Mouse (Mus musculus) heart, embryonic 12.5 days (tissue): ENCODE results near the gene Nras. TPM values are rescaled to one million over a fixed set of nuclear protein-coding genes. Genes with fewer than 3 reads are reported as not detected.

Source experiments
- ATAC-seq: fragments of 200-750 bp; cut with Nextera tagmentation; 2 replicates; pipeline ENCODE4 v1.8.0; 2017; ENCODE audit warnings: moderate TSS enrichment, moderate library complexity; ENCODE audit not compliant: insufficient number of reproducible peaks, low FRiP score
- H3K27ac ChIP-seq: fragments of 300-500 bp; sonication (generic); 2 replicates; pipeline ENCODE4 v1.5.1; 2016; ENCODE audit warnings: mild to moderate bottlenecking, moderate library complexity; ENCODE audit not compliant: poor library complexity, severe bottlenecking
- H3K27me3 ChIP-seq: fragments of 300-500 bp; sonication (generic); replicated peaks from 2 replicates; pipeline ENCODE4 v1.6.1; 2016; ENCODE audit warnings: mild to moderate bottlenecking, moderate library complexity
- H3K36me3 ChIP-seq: fragments of 300-500 bp; sonication (generic); 2 replicates; pipeline ENCODE4 v1.6.1; 2016; ENCODE audit warnings: mild to moderate bottlenecking, moderate library complexity
- H3K4me1 ChIP-seq: fragments of 300-500 bp; sonication (generic); replicated peaks from 2 replicates; pipeline ENCODE4 v1.6.1; 2016; ENCODE audit warnings: mild to moderate bottlenecking
- H3K4me2 ChIP-seq: fragments of 300-500 bp; sonication (generic); 2 replicates; pipeline ENCODE4 v1.6.1; 2016; ENCODE audit warnings: mild to moderate bottlenecking, moderate library complexity
- H3K4me3 ChIP-seq: fragments of 300-500 bp; sonication (generic); 2 replicates; pipeline ENCODE4 v1.5.1; 2016; ENCODE audit warnings: mild to moderate bottlenecking
- H3K9ac ChIP-seq: fragments of 300-500 bp; sonication (generic); 2 replicates; pipeline ENCODE4 v1.6.1; 2016; ENCODE audit warnings: mild to moderate bottlenecking, moderate library complexity
- H3K9me3 ChIP-seq: fragments of 300-500 bp; sonication (generic); replicated peaks from 2 replicates; pipeline ENCODE4 v1.6.1; 2016; ENCODE audit warnings: mild to moderate bottlenecking, moderate library complexity
- WGBS: fragments of 180-500 bp; shearing (Covaris S2); methylation state at CpG from one replicate; pipeline ENCODE4 v1.1.7; 2016; 5-methylcytosine and 5-hydroxymethylcytosine counted together
- polyA plus RNA-seq: library from polyadenylated mRNA; unstranded; fragments of >200 nt; fragmentation: Nextera tagmentation; extraction: Ambion mirVana; gene quantifications from 2 replicates; pipeline ENCODE4 v1.2.1, GENCODE M21; 2016

The Nras gene
- polyA plus RNA-seq = 93.4 and 93.7 TPM in 2 replicates

DNA sequence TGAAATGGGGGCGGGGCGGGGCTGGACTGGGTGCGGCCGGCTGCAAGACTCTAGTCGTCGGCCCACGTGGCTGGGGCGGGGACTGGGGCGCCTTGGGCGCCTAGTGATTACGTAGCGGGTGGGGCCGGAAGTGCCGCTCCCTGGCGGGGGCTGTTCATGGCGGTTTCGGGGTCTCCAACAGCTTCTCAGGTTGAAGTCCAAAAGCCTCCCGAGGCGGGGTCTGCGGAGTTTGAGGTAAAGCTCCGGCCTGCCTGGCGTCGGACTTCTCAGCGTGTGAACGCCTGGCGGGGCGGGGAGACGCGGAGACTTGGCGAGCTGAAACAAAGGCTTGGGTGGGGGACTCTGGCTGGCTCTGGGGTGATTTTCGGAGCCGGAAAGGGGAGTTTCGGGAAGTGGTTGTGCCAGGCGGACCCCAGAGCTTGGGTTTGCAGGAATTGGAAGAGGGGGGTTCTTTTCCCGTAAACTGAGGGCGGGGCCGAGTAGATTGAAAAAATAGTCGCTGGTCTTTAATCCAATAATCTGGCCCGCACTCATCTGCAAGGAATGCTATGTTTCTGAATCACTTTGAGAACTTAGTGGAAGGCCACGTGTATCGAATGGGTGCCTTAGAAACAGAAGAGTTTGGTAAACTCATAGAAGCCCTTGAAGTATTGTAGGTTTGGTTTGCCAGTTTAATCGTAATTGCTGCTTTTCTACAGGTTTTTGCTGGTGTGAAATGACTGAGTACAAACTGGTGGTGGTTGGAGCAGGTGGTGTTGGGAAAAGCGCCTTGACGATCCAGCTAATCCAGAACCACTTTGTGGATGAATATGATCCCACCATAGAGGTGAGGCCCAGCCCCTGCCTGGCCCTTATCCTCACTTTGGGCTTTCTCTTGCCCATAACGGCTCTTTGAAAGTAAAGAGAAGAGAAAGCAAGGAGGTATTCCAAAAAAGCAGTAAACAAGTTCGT is at the start of gene Nras:
Gene Nras (plus strand): TSS at position 79 of the 951 bp plus-strand sequence.
- Histone ChIP-seq H3K4me3 (peak within 1 kb of the TSS; percentile 81), H3K27ac (peak within 1 kb of the TSS; percentile 94), H3K4me1 (0 out of 2 replicates have a peak, but pooled peaks cover 5% of the 10 kb centered on the region), H3K9ac (peak within 1 kb of the TSS; percentile 88), H3K9me3 (no peaks in the 10 kb centered on the region), H3K27me3 (no peaks in the 10 kb centered on the region), H3K4me2 (peak within 1 kb of the TSS; percentile 86), H3K36me3 (peaks cover 61% of the 10 kb centered on the region)
- peak; percentile 98 for ATAC-seq
- 2% methylated on average over 46 of the region's 46 CpGs for WGBS

DNA sequence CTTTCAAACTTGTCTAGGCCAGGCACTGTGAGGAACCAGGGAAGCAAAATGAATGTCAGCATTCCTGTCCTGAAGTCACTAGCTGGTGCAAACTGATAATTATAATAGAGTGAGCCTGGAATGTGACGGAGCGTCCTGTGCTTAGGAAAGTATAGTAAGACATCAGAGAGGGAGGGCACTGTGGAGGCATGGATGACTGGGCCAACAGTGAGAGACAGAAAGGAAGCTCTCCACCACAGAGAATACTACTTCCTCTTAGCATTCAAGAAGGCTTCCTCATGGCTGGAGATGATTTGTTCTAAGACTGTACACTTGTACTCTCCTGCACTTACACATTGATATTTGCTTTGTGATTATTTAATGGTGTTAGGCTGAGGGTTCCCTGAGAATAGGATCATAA is 40.7 kb upstream of the Nras start:
- Histone ChIP-seq H3K27ac (no peak overlapping the region), H3K4me1 (peaks cover 15% of the 10 kb centered on the region), H3K9ac (no peak overlapping the region), H3K4me2 (no peak overlapping the region), H3K36me3 (no peaks in the 10 kb centered on the region), H3K27me3 (no peaks in the 10 kb centered on the region), H3K4me3 (no peak overlapping the region), H3K9me3 (no peaks in the 10 kb centered on the region)
- no peak for ATAC-seq
- 36% methylated on average over 2 of the region's 2 CpGs for WGBS

GRCm38 (mm10) chr3:103019462-103019861 is 38.6 kb upstream of the Nras start:
- no peak for ATAC-seq
- WGBS = 73% methylated on average over 2 of the region's 2 CpGs
- Histone ChIP-seq H3K27ac (peak overlapping the region; percentile 90; the same call in 1 of the 2 replicates), H3K36me3 (no peaks in the 10 kb centered on the region), H3K27me3 (no peaks in the 10 kb centered on the region), H3K4me1 (peaks cover 18% of the 10 kb centered on the region), H3K9ac (no peak overlapping the region), H3K4me3 (no peak overlapping the region), H3K9me3 (no peaks in the 10 kb centered on the region), H3K4me2 (no peak overlapping the region; the same call in 1 of the 2 replicates)

GRCm38 (mm10) chr3:103020249-103020942 is 37.7 kb upstream of the Nras start, which contains the start of gene Csde1:
Gene Csde1, plus strand, starts transcription at chr3:103020426.
- peak within 1 kb of the TSS; percentile 86 for H3K4me3 ChIP-seq
- peak within 1 kb of the TSS; percentile 77 for H3K4me2 ChIP-seq
- under 1% methylated on average over 55 of the region's 55 CpGs for WGBS
- peak within 1 kb of the TSS; percentile 97 for H3K9ac ChIP-seq
- no peaks in the 10 kb centered on the region for H3K9me3 ChIP-seq
- ATAC-seq = peak; percentile 94
- no peaks in the 10 kb centered on the region for H3K27me3 ChIP-seq
- peak within 1 kb of the TSS; percentile 90 for H3K27ac ChIP-seq
- peaks cover 18% of the 10 kb centered on the region for H3K4me1 ChIP-seq
- H3K36me3 ChIP-seq = no peaks in the 10 kb centered on the region

DNA sequence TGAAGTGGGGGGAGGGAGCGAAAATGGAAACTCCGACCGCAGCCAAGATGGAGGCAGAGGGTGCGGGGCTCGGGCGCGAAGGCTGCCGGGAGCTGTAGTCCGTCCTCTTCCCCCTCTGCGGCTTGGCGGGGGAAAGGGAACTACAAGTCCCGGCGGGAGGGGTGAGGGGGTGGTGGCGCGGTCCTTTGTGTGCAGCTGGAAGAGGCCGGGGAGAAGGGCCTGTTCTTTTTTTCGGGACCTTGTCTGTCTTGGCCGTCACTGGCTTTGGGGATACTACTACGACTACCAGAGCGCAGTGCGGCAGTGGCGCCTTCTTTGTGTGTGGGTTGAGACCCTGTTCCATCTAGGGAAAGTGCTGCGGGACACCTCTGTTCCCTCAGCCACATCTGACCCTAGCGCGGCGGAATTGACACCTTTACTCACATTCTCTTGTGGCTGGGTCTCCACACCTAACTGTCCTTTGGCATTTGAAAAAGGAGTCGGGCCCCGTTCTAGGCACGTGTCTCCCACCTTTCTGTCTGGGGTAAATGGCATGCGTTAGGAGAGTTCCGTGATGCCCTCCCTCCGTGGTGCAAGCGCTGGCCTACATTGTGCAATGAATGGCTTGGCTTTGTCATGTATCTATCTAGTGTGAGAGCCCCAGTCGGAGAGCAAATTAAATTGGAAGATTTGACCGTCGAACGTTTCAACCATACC is 37.0 kb upstream of the Nras start:
- H3K4me3 ChIP-seq = peak overlapping the region; percentile 86
- no peaks in the 10 kb centered on the region for H3K36me3 ChIP-seq
- H3K4me2 ChIP-seq = peak overlapping the region; percentile 77
- H3K27ac ChIP-seq = peak overlapping the region; percentile 90
- H3K9ac ChIP-seq = peak overlapping the region; percentile 97
- H3K9me3 ChIP-seq = no peaks in the 10 kb centered on the region
- WGBS = under 1% methylated on average over 33 of the region's 37 CpGs
- no peaks in the 10 kb centered on the region for H3K27me3 ChIP-seq
- H3K4me1 ChIP-seq = peaks cover 16% of the 10 kb centered on the region
- ATAC-seq = peak; percentile 94

DNA sequence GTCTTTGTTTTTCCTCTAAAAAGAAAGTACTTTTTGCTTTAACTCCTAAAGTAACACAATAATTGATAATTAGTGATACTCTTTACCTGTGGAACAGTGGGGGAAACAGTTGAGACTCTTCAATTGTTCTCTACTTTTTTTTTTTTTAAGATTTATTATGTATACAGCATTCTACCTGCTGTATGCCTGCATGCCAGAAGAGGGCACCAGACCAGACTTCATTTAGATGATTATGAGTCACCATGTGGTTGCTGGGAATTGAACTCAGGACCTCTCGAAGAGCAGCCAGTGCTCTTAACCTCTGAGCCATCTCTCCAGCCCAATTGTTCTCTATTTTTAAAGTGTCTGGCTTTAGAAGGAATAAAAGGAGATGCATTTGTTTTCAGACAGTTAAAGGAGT is 31.9 kb upstream of the Nras start:
- Histone ChIP-seq H3K36me3 (peaks cover 33% of the 10 kb centered on the region), H3K4me1 (peaks cover 12% of the 10 kb centered on the region), H3K4me3 (no peak overlapping the region), H3K4me2 (no peak overlapping the region), H3K9ac (no peak overlapping the region), H3K27ac (no peak overlapping the region), H3K27me3 (no peaks in the 10 kb centered on the region), H3K9me3 (no peaks in the 10 kb centered on the region)
- WGBS = 81% methylated on average over 1 of the region's 1 CpGs
- no peak for ATAC-seq

DNA sequence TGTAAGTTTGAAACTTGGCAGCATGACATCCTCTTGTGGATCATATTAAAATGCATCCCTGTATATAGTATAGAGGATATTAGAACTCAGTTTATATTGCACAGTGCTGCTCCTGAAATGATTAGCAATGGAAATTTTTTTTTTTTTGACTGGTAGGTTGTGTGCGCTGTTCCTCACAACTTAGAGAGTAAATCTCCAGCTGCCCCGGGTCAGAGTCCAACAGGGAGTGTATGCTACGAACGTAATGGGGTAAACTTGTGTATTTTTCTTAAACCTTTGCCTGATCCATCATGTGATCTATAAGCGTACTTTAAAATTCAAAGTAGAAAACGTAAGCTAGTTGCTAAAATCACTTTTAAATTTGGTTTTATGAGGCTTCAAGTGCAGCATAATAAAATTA is 17.8 kb upstream of the Nras start:
- no peaks in the 10 kb centered on the region for H3K9me3 ChIP-seq
- WGBS = 95% methylated on average over 6 of the region's 6 CpGs
- H3K27ac ChIP-seq = no peak overlapping the region
- H3K9ac ChIP-seq = no peak overlapping the region
- no peak for ATAC-seq
- H3K4me1 ChIP-seq = no peaks in the 10 kb centered on the region
- H3K27me3 ChIP-seq = no peaks in the 10 kb centered on the region
- H3K4me3 ChIP-seq = no peak overlapping the region
- peaks cover 46% of the 10 kb centered on the region for H3K36me3 ChIP-seq
- H3K4me2 ChIP-seq = no peak overlapping the region

DNA sequence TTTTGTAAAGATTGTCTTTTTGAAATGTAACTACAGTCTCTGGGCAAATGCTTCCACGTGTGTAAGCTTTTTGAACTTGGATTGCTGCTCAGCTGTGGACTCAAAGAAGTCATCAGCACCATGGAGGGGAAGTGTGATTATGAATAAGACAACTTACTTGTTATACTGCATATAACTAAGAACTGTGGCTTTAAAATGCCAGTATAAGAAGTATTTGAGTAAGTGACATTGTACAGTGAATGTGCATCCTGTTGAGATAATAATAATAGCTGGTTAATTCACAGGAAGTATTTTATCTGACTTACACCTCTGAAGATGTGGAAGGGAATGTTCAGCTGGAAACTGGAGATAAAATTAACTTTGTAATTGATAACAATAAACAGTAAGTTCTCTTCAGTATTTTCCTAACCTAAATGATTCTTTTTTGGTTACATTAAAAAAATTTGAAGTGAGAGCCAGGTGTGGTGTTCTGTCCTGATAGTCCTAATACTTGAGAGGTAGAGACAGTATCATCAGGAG is 17.2 kb upstream of the Nras start:
- Histone ChIP-seq H3K4me2 (no peak overlapping the region), H3K27me3 (no peaks in the 10 kb centered on the region), H3K27ac (no peak overlapping the region), H3K9ac (no peak overlapping the region), H3K4me1 (no peaks in the 10 kb centered on the region), H3K4me3 (no peak overlapping the region), H3K36me3 (peaks cover 51% of the 10 kb centered on the region), H3K9me3 (no peaks in the 10 kb centered on the region)
- WGBS = 77% methylated on average over 1 of the region's 1 CpGs
- no peak for ATAC-seq

DNA sequence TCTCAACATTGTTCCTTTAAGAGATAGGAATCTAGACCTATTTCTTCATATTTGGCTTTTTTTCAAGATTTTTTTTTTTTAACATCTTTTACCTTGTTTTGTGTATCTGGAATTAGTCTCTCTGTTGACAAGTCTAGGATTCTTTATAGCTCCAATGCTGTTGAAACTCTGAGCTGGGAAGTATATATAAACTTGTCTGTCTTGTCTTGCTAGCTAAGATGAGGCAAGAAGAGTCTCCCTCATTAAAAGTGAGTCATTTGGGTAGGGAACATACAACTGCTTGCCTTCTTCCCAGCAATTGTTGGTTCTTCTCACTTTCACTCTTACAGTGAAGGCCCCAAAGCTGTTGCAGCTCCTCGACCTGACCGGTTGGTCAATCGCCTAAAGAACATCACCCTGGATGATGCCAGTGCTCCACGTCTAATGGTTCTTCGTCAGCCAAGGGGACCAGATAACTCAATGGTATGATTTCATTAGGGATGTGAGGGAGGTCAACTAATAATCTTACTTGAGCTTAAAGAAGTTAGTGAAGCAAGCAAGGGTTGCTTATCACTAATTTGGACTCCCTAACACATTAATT is 2.0 kb upstream of the Nras start:
- peaks cover 56% of the 10 kb centered on the region for H3K36me3 ChIP-seq
- ATAC-seq = no peak

DNA sequence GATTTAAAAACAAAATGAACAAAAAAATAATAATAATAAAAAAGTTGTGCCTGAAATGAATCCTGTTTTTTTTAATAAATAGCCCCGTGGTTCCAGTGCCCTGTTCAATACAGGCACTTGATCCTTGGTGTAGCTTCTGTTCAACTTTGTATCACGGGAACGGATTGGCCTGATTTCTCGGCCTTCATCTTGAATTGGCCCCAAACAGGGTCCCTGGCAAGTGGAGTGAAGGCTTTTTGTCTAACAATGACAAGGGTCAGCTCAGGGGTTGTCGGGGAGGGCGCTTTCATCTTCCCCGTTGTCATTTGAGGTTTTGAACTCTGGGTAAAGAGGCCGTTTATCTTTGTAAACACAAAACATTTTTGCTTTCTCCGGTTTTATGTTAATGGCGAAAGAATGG is 333 bp upstream of the Nras start:
- Histone ChIP-seq H3K27me3 (no peaks in the 10 kb centered on the region), H3K9ac (peak overlapping the region; percentile 54), H3K4me1 (0 out of 2 replicates have a peak, but pooled peaks cover 5% of the 10 kb centered on the region), H3K27ac (peak overlapping the region; percentile 36; the same call in 1 of the 2 replicates), H3K9me3 (no peaks in the 10 kb centered on the region), H3K4me2 (peak overlapping the region; percentile 86), H3K36me3 (peaks cover 58% of the 10 kb centered on the region), H3K4me3 (peak overlapping the region; percentile 81)
- ATAC-seq = peak; percentile 48; the same call in 1 of the 2 replicates
- 7% methylated on average over 10 of the region's 10 CpGs for WGBS

More for the DNA sequence above, 2.0 kb upstream of the Nras start:
- H3K9ac ChIP-seq = no peak overlapping the region
- no peak overlapping the region for H3K27ac ChIP-seq
- H3K4me1 ChIP-seq = 0 out of 2 replicates have a peak, but pooled peaks cover 5% of the 10 kb centered on the region
- H3K27me3 ChIP-seq = no peaks in the 10 kb centered on the region
- 92% methylated on average over 5 of the region's 5 CpGs for WGBS
- H3K4me3 ChIP-seq = no peak overlapping the region
- no peak overlapping the region for H3K4me2 ChIP-seq
- H3K9me3 ChIP-seq = no peaks in the 10 kb centered on the region
